Mouse (Mus musculus) embryonic fibroblast, embryonic 13.5 days (primary cell): ENCODE results near the gene Med12l. TPM values are rescaled to one million over a fixed set of nuclear protein-coding genes. Genes with fewer than 3 reads are reported as not detected.

Experiments used
- H3K27ac ChIP-seq: 2 replicates; pipeline ENCODE4 v1.5.1; 2012; ENCODE audit warnings: low read length, control low read depth, inconsistent platforms; ENCODE audit not compliant: insufficient read depth
- H3K4me1 ChIP-seq: 2 replicates; pipeline ENCODE4 v1.6.1; 2011; ENCODE audit warnings: low read length; ENCODE audit not compliant: control insufficient read depth, insufficient read depth
- H3K4me3 ChIP-seq: 2 replicates; pipeline ENCODE4 v1.5.1; 2011; ENCODE audit warnings: mild to moderate bottlenecking, control low read depth, low read length; ENCODE audit not compliant: insufficient read depth
- CTCF ChIP-seq: IDR thresholded peaks from 2 replicates; pipeline ENCODE4 v1.5.1; 2011; ENCODE audit warnings: mild to moderate bottlenecking, control low read depth, low read length, moderate library complexity, borderline replicate concordance; ENCODE audit not compliant: insufficient read depth
- POLR2A ChIP-seq: IDR thresholded peaks from 2 replicates; pipeline ENCODE4 v1.6.1; 2011; ENCODE audit warnings: low read depth, mild to moderate bottlenecking, control low read depth, low read length, moderate library complexity
- polyA plus RNA-seq: library from polyadenylated mRNA; stranded (reverse); fragments of >200 nt; gene quantifications from 2 replicates; pipeline ENCODE4 v1.2.4, GENCODE M21; 2011; ENCODE audit warnings: low read depth; ENCODE audit not compliant: missing spikeins, insufficient read length

Gene Med12l
- polyA plus RNA-seq, 1 experiment, result 0.97 TPM

DNA sequence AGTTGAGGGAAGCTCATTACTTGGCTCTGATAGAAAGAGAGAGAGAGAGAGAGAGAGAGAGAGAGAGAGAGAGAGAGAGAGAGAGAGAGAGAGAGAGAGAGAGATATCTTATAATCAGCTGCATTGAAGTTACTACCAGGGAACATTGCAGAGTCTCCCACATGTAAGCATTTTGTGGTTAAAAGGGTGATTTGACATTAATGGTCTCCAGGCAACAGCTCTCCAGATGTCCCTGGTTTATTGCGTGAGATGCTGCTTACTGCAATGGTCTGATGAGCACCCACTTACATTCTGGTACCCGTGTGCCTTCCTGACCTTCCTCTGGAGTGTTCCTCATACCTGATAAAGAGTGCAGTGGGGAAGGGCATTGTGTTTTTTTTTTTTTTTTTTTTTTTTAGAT is 149.3 kb downstream of the Med12l start:
- TF ChIP-seq POLR2A (no peak), CTCF (no peak)
- H3K4me3 ChIP-seq, result no peak overlapping the region
- no peaks in the 10 kb centered on the region for H3K4me1 ChIP-seq
- no peak overlapping the region for H3K27ac ChIP-seq

DNA sequence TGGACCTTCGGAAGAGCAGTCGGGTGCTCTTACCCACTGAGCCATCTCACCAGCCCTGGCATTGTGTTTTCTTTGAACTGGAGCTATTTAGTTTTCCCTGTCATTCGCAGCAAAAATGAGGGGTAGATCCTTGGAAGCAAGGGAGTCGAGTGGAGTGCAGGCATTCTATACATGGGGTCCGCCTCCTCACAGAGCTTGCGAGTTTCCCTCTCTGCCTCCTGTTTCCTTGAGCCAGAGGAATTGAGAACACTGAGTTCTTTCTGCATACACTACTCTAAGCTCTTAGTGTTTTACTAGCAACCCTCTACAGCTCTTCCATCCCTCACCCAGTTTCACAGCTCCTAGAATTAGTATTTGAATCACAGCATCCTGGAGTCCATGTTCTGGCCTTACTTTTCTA is 149.8 kb downstream of the Med12l start:
- TF ChIP-seq CTCF, result no peak
- TF ChIP-seq POLR2A, result no peak

DNA sequence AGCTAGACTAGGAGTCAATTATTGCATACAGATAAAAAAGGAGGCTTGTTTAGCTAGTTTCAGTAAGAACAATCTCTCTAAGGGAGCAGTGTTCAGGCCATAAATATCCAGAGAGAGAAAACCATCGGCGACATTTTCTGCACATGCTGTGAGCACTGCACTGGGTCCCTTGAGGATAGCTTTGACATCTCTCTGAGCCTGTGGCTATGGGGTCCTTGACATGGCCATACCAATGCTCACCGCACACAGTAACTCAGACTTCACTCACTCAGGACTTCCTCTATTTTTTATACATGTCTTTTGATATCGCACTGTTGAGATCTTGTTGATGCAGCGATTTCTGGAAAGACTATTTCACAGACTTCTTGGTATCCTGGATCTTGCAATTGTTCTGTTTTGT is 151.4 kb downstream of the Med12l start:
- no peak overlapping the region for H3K4me3 ChIP-seq
- H3K4me1 ChIP-seq, result no peaks in the 10 kb centered on the region
- no peak for TF ChIP-seq POLR2A
- no peak for TF ChIP-seq CTCF
- H3K27ac ChIP-seq, result no peak overlapping the region

More for the DNA sequence above, 149.8 kb downstream of the Med12l start:
- H3K4me1 ChIP-seq, result no peaks in the 10 kb centered on the region
- no peak overlapping the region for H3K4me3 ChIP-seq
- H3K27ac ChIP-seq, result no peak overlapping the region

DNA sequence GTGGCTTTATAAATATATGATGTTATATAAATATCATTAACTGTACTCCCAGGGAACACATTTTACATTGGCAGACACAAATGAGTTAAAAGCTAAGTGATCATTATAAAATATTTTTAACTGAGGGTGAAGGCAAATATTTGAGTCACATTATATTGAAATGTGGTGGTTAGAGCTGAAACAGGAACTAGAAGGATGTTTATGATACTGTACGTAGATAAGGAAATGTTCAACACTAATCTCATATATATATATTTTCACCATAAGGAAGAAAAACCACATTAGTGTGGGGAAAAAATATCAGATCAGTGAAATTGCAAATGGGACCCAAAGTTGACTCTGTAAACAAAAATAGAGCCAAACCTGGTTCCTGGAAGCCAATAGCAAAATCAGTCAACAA is 154.8 kb downstream of the Med12l start:
- H3K4me3 ChIP-seq, result no peak overlapping the region
- H3K27ac ChIP-seq, result no peak overlapping the region
- TF ChIP-seq CTCF, result no peak
- TF ChIP-seq POLR2A, result no peak
- H3K4me1 ChIP-seq, result no peaks in the 10 kb centered on the region

DNA sequence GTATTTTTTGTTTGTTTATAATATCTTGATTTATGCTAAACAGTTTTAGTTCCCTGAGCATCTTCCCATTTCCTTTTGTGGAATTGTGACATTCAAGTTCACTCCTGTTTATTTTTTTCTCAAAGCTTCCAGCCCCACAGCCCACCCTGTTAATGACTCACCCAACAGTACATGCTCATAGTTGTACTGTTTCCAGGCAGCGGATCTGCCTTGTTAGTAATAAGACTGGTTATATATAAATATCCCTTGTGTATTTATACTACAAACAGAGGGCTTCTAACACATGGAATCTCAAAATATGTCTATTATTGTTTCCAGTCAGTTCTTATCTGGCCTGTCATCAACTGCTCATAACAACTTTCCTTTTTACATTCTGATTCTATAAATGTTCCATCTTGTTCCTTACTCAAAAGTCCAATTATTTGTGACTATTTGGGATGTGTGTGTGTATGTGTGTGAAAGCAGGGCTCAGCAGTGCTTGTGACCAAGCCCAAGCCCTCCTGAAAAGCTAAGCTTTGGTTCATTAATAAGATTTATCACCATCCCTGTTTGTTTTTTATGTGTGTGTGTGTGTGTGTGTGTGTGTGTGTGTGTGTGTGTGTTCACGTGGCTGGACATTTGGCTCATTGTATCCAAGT is 161.9 kb downstream of the Med12l start:
- Histone ChIP-seq H3K4me3 (no peak overlapping the region), H3K27ac (no peak overlapping the region), H3K4me1 (no peaks in the 10 kb centered on the region)
- no peak for TF ChIP-seq CTCF
- no peak for TF ChIP-seq POLR2A

DNA sequence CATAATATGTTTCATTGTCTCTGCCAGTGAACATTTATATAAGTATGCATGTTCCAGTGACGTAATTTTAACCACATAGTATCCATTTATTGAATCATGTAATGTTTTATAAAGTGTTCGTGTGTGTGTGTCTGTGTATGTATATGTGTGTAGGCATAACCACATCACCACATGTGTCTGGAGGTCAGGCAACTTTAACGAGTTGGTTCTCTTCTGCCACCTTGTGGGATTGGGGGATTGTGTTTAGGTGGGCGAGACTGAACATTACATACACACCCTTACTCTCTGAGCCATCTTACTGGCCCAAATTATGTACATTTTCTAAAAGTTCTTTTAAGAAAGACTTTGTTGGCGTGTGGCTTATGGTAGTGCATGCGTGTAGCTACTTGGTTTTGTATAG is 162.9 kb downstream of the Med12l start:
- H3K4me1 ChIP-seq, result no peaks in the 10 kb centered on the region
- H3K27ac ChIP-seq, result no peak overlapping the region
- no peak overlapping the region for H3K4me3 ChIP-seq
- TF ChIP-seq POLR2A (no peak), CTCF (no peak)

DNA sequence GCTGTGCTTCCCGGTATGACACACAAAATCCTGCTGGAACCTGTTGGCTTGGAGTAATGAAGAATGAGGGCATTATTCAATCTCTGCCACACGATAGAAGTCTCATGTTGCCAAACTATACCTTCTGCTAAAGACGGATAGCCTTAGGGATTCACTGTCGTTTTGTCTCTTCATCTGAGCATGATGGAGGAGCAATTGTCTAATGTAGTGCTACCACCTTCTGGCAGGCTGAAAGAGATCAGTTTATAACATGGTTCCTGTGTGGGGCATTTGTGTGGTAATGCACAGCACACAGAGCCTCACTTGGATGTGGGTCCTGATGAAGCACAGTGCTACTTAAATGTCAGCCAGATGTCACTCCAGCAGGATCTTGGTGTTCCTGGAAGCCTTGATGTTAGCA is 163.6 kb downstream of the Med12l start:
- Histone ChIP-seq H3K4me3 (no peak overlapping the region), H3K27ac (no peak overlapping the region), H3K4me1 (no peaks in the 10 kb centered on the region)
- TF ChIP-seq CTCF, result no peak
- no peak for TF ChIP-seq POLR2A

DNA sequence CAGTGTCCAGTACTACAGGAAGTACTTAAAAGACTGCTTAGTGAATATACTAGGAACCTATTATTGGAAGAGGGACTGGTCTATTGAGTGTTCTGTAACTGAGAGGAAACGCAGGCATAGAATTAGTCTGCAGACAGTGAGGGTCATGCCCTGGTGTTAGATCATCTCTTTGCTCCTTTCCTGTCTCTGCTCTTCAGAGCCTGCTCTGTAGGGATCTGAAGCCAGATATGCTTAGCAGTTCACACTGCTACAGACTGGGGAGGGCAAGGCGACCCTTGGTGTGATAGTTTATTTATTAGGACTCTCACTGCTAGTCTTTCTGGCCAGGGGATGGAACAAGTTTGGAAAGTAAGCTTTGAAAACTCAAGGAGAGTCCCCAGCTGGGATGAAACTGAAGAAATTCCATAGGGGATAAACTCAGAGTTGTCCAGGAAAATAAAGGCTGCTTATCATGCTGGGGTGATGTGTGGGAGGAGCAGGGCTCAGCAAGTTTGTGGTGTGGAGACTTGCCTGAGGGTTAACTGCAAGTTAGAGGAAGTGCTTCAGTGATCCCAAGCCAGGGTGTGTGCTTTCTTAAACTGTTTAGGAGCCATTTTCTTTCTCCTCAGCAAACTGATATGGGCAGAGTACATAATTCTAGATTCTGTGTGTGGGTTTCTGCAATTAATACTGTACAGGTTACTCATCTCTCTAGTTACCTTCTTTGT is 164.4 kb downstream of the Med12l start:
- TF ChIP-seq POLR2A (no peak), CTCF (no peak)
- Histone ChIP-seq H3K27ac (no peak overlapping the region), H3K4me3 (no peak overlapping the region), H3K4me1 (no peaks in the 10 kb centered on the region)

DNA sequence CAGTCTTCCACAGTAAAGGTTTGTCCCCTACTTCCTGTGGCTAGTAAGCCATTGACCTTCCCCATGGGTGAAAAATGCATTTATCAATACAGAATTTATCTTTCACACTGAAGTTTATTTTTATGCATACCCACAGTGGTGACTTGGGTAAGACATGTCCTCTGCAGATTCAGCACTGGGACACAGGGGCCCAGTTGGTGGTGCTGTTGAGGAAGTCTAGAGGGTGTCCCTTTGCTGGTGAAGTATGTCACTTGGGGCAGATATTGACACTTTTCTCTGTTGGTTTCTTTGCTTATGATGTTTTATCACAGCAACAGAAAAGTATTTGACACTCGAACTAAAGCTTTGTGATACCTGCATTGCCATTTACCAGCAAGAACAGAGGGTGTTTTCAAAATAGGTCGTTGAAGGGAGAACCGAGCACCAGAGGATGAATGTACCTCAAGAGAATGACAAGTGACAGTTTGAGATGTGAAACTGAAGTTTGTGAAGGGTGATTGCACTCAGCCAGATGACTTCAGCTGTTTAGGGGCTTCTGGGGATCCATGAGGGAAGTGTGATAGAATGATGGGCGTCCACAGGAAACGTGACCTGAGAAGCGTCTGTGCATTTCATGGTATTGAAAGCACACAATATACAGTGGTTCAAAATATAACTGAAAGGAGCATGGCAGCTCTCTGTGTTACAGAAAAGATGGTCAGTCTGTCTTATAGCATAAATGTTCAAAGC is 169.0 kb downstream of the Med12l start:
- no peak for TF ChIP-seq CTCF
- no peak for TF ChIP-seq POLR2A
- H3K27ac ChIP-seq, result no peak overlapping the region
- no peak overlapping the region for H3K4me3 ChIP-seq
- no peaks in the 10 kb centered on the region for H3K4me1 ChIP-seq

DNA sequence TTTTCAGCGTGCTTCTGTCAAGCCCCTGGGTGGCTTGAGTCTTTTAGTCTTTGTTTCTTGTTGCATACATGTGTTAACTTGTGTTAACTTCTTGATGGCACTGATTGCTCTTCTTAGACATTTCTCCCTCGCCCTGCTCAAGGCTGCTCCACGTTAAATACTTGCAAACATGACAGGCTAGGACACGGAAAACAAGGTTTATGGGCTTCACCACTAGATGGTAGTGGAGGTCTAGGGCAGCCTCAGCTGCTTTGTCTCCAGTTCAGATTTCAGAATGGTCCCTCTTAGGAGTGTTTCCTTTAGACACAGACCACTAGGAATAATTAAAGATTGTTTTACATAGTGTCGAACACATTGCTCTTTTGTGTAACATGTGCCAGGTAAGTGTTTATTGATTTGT is 169.6 kb downstream of the Med12l start:
- TF ChIP-seq CTCF, result peak; percentile 56; the same call in 1 of the 2 replicates
- no peak for TF ChIP-seq POLR2A
- Histone ChIP-seq H3K4me1 (no peaks in the 10 kb centered on the region), H3K27ac (no peak overlapping the region), H3K4me3 (no peak overlapping the region)
